Mouse (Mus musculus) limb, embryonic 11.5 days (tissue): Measurements from ENCODE around the gene Pi4k2b. TPM values are rescaled to one million over a fixed set of nuclear protein-coding genes. Genes with fewer than 3 reads are reported as not detected.
"Not testable (repeated sequence)": the region's sequence is repeated elsewhere in the genome, so short reads cannot be mapped to it uniquely, and the experiment has no call there.

Source experiments
- ATAC-seq: fragments of 200-750 bp; cut with Nextera tagmentation; 2 replicates; pipeline ENCODE4 v1.8.0; 2017; ENCODE audit warnings: low read depth; ENCODE audit not compliant: insufficient number of reproducible peaks, low FRiP score, low TSS enrichment
- DNase-seq: peaks from one replicate; pipeline ENCODE4 v3.0.0-alpha.2; 2015; ENCODE audit warnings: low spot score
- H3K27ac ChIP-seq: fragments of 300-500 bp; sonication (generic); replicated peaks from 2 replicates; pipeline ENCODE4 v1.5.1; 2014; ENCODE audit warnings: low read depth, mild to moderate bottlenecking, low read length
- H3K27me3 ChIP-seq: fragments of 300-500 bp; sonication (generic); 2 replicates; pipeline ENCODE4 v1.6.1; 2014; ENCODE audit warnings: mild to moderate bottlenecking, low read length, mixed read lengths; ENCODE audit not compliant: control insufficient read depth, insufficient read depth
- H3K36me3 ChIP-seq: fragments of 300-500 bp; sonication (generic); 2 replicates; pipeline ENCODE4 v1.6.1; 2014; ENCODE audit warnings: mild to moderate bottlenecking, low read length, moderate library complexity, mixed read lengths; ENCODE audit not compliant: control insufficient read depth, insufficient read depth
- H3K4me1 ChIP-seq: fragments of 300-500 bp; sonication (generic); 2 replicates; pipeline ENCODE4 v1.6.1; 2014; ENCODE audit warnings: low read length, mixed read lengths; ENCODE audit not compliant: control insufficient read depth, insufficient read depth
- H3K4me2 ChIP-seq: fragments of 300-500 bp; sonication (generic); 2 replicates; pipeline ENCODE4 v1.6.1; 2014; ENCODE audit warnings: low read depth, mild to moderate bottlenecking, moderate library complexity; ENCODE audit not compliant: severe bottlenecking
- H3K4me3 ChIP-seq: fragments of 300-500 bp; sonication (generic); 2 replicates; pipeline ENCODE4 v1.5.1; 2014; ENCODE audit warnings: low read depth, low read length
- H3K9ac ChIP-seq: fragments of 300-500 bp; sonication (generic); 2 replicates; pipeline ENCODE4 v1.6.1; 2014; ENCODE audit warnings: mild to moderate bottlenecking, low read length
- H3K9me3 ChIP-seq: fragments of 300-500 bp; sonication (generic); 2 replicates; pipeline ENCODE4 v1.6.1; 2016; ENCODE audit warnings: low read length; ENCODE audit not compliant: control insufficient read depth
- WGBS: fragments of 180-500 bp; shearing (Covaris S2); extraction: QIAGEN DNeasy Blood & Tissue Kit; methylation state at CpG from one replicate; pipeline ENCODE4 v1.1.7; 2014; 5-methylcytosine and 5-hydroxymethylcytosine counted together
- polyA plus RNA-seq: library from polyadenylated mRNA; unstranded; fragments of >200 nt; fragmentation: Nextera tagmentation; extraction: Ambion mirVana; gene quantifications from 2 replicates; pipeline ENCODE4 v1.2.1, GENCODE M21; 2014

Gene Pi4k2b
- 22.8 TPM in 2 replicates for polyA plus RNA-seq

DNA sequence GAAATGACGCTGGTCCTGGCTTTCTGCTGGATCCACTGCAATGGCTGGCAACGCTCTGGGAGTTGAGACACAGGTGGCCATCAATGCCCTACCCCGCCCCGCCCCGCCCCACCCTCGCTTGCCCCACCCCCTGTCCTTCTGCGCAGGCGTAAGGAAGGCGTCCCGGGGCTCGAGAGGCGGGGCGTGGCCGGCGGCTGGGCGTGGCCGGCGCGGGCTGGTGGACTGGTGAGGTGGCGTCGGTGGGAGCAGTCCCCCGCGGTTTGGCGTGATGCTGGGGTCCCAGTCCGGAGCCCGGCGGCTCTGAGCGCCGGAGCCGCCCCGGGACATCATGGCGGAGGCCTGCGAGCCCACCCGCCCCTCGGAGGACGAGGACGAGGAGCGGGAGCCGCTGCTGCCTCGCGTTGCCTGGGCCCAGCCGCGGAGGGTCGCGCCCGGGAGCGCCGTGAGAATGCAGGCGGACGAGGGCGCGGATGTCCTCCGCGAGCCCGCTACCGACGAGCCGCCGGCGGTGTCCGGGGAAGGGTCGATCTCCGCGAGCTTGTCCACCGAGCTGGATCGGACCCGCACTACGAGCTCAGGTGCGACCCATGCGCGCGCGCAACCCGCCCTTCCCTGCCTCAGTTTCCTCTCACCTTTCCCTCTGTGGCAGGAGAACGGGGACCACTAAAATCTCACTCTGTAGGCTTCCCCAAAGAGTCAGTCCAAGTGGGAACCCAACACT lies at the start of gene Pi4k2b:
Pi4k2b (plus strand) TSS at position 184 of the 721 bp plus-strand sequence.
- peak within 1 kb of the TSS; percentile 89 for H3K9ac ChIP-seq
- no peaks in the 10 kb centered on the region for H3K27me3 ChIP-seq
- H3K36me3 ChIP-seq: no peaks in the 10 kb centered on the region
- H3K27ac ChIP-seq: peak within 1 kb of the TSS; percentile 77
- H3K9me3 ChIP-seq: no peaks in the 10 kb centered on the region
- ATAC-seq (peak; percentile 91), DNase-seq (peak; percentile 91)
- under 1% methylated on average over 75 of the region's 75 CpGs for WGBS
- H3K4me2 ChIP-seq: peak within 1 kb of the TSS; percentile 74
- H3K4me3 ChIP-seq: peak within 1 kb of the TSS; percentile 79
- no peaks in the 10 kb centered on the region for H3K4me1 ChIP-seq

- no peak overlapping the region for H3K9ac ChIP-seq
- no peak for DNase-seq
These were observed 44.1 kb upstream of the Pi4k2b start for GRCm38 (mm10) chr5:52697291-52697690.

GRCm38 (mm10) chr5:52697882-52698440 lies 43.4 kb upstream of the Pi4k2b start:
- H3K9ac ChIP-seq, ATAC-seq, H3K9me3 ChIP-seq, H3K4me2 ChIP-seq, H3K27ac ChIP-seq, H3K36me3 ChIP-seq, DNase-seq, H3K27me3 ChIP-seq, H3K4me3 ChIP-seq, H3K4me1 ChIP-seq: not testable (repeated sequence)
- WGBS: 86% methylated on average over 7 of the region's 7 CpGs

More at GRCm38 (mm10) chr5:52697291-52697690, 44.1 kb upstream of the Pi4k2b start:
- Histone ChIP-seq H3K4me1 (no peaks in the 10 kb centered on the region), H3K4me2 (no peak overlapping the region), H3K27ac (no peak overlapping the region), H3K36me3 (no peaks in the 10 kb centered on the region), H3K4me3 (no peak overlapping the region), H3K9me3 (no peaks in the 10 kb centered on the region), H3K27me3 (no peaks in the 10 kb centered on the region)
- ATAC-seq: no peak
- WGBS: 94% methylated on average over 1 of the region's 1 CpGs

DNA sequence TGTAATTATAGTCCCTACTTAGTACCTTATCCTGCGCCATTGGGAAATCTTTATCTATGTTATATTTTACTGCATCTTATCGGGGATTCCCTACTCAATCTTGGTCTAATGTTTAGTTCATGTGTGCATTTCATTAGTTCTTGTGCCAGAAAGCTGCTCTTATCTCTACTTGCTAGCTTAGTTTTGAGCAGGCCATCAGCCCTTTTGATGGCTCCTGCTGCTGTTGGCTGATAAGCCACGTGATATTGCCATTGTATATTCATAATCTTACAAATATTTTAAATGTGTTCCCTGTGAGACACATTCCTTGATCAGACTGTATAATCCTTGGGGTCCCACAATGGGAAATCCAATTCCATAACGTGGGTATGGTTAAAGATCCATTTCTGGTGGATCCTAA lies 36.8 kb upstream of the Pi4k2b start:
- Histone ChIP-seq H3K4me3 (no peak overlapping the region), H3K4me1 (no peaks in the 10 kb centered on the region), H3K9ac (no peak overlapping the region), H3K27me3 (no peaks in the 10 kb centered on the region), H3K9me3 (no peaks in the 10 kb centered on the region), H3K36me3 (no peaks in the 10 kb centered on the region), H3K4me2 (no peak overlapping the region), H3K27ac (no peak overlapping the region)
- DNase-seq: no peak
- 78% methylated on average over 4 of the region's 4 CpGs for WGBS
- no peak for ATAC-seq

DNA sequence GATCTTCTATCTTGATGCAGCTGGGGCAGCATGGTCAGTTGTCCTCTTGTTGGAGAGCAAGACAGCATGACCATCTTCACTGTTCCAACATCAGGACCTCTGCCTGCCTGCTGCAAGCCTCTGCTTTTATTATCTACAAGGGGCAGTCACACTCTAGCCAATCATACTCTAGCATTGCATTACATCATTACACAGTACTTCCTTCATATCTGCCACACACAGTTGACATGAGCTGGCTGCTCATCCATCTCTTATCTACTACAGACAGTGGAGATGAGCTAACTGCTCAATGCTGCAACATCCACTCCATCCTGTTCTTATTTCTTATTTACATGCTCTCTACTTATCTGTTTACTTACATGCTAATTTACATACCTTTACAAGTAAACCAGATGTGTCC lies 28.7 kb upstream of the Pi4k2b start:
- H3K4me3 ChIP-seq: no peak overlapping the region
- no peaks in the 10 kb centered on the region for H3K4me1 ChIP-seq
- H3K9me3 ChIP-seq: no peaks in the 10 kb centered on the region
- no peak overlapping the region for H3K9ac ChIP-seq
- DNase-seq: no peak
- H3K36me3 ChIP-seq: no peaks in the 10 kb centered on the region
- no peak overlapping the region for H3K4me2 ChIP-seq
- no peak for ATAC-seq
- no peaks in the 10 kb centered on the region for H3K27me3 ChIP-seq
- no peak overlapping the region for H3K27ac ChIP-seq

DNA sequence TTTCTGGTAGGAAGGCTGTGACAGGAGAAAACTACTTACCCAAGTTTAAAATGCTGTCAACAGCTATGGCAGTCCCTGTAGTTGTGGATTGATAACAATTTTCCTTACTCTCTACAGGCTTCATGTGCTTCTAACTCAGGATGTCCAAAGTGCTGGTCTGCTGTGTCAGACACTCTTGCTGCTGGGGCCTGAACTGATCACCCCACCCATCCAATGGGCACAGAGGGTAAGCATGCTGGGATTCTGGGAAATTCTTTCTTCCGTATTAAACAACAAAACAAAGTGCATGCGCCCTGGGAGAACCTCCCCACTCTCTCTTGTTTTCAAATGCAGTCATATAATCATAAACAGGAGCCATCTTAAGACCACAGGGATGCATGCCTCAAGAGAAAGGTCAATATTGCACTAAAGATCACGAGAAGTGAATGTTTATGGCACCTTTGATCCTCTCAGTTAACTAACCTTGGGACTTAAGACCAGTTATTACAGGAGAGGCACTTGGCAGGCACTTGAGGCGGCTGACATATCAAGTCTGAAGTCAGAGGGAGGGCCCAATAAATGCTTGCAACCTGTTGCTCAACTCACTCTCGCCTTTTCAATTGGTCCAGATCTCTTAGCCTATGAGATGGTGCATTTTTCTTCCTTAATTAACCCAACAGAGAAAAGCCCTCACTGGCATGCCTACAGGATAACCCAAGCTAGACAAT lies 24.5 kb upstream of the Pi4k2b start:
- no peaks in the 10 kb centered on the region for H3K36me3 ChIP-seq
- no peak overlapping the region for H3K27ac ChIP-seq
- H3K9me3 ChIP-seq: no peaks in the 10 kb centered on the region
- no peaks in the 10 kb centered on the region for H3K27me3 ChIP-seq
- no peak overlapping the region for H3K4me2 ChIP-seq
- no peak overlapping the region for H3K4me3 ChIP-seq
- WGBS: 67% methylated on average over 5 of the region's 5 CpGs
- DNase-seq (no peak), ATAC-seq (no peak)
- H3K4me1 ChIP-seq: no peaks in the 10 kb centered on the region
- H3K9ac ChIP-seq: no peak overlapping the region

GRCm38 (mm10) chr5:52721003-52721402 lies 20.4 kb upstream of the Pi4k2b start:
- Histone ChIP-seq H3K4me2 (no peak overlapping the region), H3K27me3 (no peaks in the 10 kb centered on the region), H3K36me3 (no peaks in the 10 kb centered on the region), H3K4me1 (no peaks in the 10 kb centered on the region), H3K4me3 (no peak overlapping the region), H3K9me3 (no peaks in the 10 kb centered on the region), H3K9ac (no peak overlapping the region), H3K27ac (no peak overlapping the region)
- WGBS: 91% methylated on average over 8 of the region's 8 CpGs
- DNase-seq (no peak), ATAC-seq (no peak)

DNA sequence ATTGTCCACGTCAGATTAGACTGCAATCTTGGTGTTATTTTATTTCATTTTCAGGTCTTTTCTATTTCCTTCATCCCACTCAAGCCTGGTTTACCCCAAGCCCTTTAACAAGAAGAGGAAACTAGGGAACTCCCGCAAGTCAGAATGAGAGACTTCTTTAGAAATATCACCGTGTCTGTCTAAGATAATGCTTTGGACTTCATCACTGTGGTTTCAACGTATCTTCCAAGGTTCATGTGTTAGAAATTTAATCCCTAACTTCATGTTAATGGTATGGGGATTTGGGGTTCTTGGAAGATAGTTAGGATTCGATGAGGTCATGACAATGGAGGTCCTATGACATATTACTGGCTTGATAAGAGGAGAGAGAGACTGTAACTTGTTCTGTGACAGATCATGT lies 13.6 kb upstream of the Pi4k2b start:
- Histone ChIP-seq H3K9ac (no peak overlapping the region), H3K4me2 (no peak overlapping the region), H3K36me3 (no peaks in the 10 kb centered on the region), H3K27me3 (no peaks in the 10 kb centered on the region), H3K9me3 (no peaks in the 10 kb centered on the region), H3K27ac (no peak overlapping the region), H3K4me3 (no peak overlapping the region), H3K4me1 (no peaks in the 10 kb centered on the region)
- ATAC-seq (no peak), DNase-seq (no peak)
- 83% methylated on average over 5 of the region's 5 CpGs for WGBS
